Mouse (Mus musculus): Measurements from ENCODE around the gene Hhatl.

- TF ChIP-seq HCFC1 (IDR thresholded peaks at IDR 0.05; ENCODE audit: low read depth, low read length) (no peak), USF1 (IDR thresholded peaks at IDR 0.05; ENCODE audit: low read depth, low read length) (no peak), POLR2A (IDR thresholded peaks at IDR 0.05; ENCODE audit: low read depth, low read length) (no peak), E2F4 (IDR thresholded peaks at IDR 0.05; ENCODE audit: insufficient replicate concordance, low read depth, low read length) (no peak), USF2 (conservative IDR thresholded peaks at IDR 0.05; ENCODE audit: low read depth, low read length) (no peak), MAFK (IDR thresholded peaks at IDR 0.05; ENCODE audit: insufficient replicate concordance, low read length) (no peak), EP300 (IDR thresholded peaks at IDR 0.05; ENCODE audit: low read length) (no peak), ZNF384 (IDR thresholded peaks at IDR 0.05; ENCODE audit: low read depth, low read length) (no peak), GABPA (IDR thresholded peaks at IDR 0.05; ENCODE audit: insufficient replicate concordance, low read depth, low read length) (no peak), TBP (conservative IDR thresholded peaks at IDR 0.05; ENCODE audit: low read depth, low read length) (no peak)
Observed at GRCm38 (mm10) chr9:121791206-121791605, 1.1 kb downstream of the Hhatl start.
